Mouse (Mus musculus) thymus, postnatal 14 days (tissue): ENCODE measurements around the gene Vbp1.

ENCODE experiments used
- DNase-seq: peaks from one replicate; pipeline ENCODE4 v3.0.0; 2021

Vbp1 gene

GRCm38 (mm10) chrX:75514179-75514972 is at the start of gene Vbp1:
Gene Vbp1, plus strand, starts transcription at chrX:75514299.
- peak; percentile 87 for DNase-seq

GRCm38 (mm10) chrX:75475182-75475644 is 38.9 kb upstream of the Vbp1 start:
- DNase-seq: peak; percentile 19

- DNase-seq: no peak
Measured at GRCm38 (mm10) chrX:75489886-75490285, 24.2 kb upstream of the Vbp1 start.

- DNase-seq: no peak
Measured at GRCm38 (mm10) chrX:75513787-75514178, 316 bp upstream of the Vbp1 start.

- DNase-seq: no peak
Measured at GRCm38 (mm10) chrX:75577582-75578324, 63.7 kb downstream of the Vbp1 start, which contains the start of gene Rab39b. Gene Rab39b, minus strand, starts transcription at chrX:75578231.

GRCm38 (mm10) chrX:75578539-75578938 is 64.4 kb downstream of the Vbp1 start:
- DNase-seq: no peak
